Mouse (Mus musculus): Measurements from ENCODE around the gene Evi5. TPM values are rescaled to one million over a fixed set of nuclear protein-coding genes. Genes with fewer than 3 reads are reported as not detected.

The Evi5 gene
- polyA plus RNA-seq, 1 experiment = 32.7 TPM

DNA sequence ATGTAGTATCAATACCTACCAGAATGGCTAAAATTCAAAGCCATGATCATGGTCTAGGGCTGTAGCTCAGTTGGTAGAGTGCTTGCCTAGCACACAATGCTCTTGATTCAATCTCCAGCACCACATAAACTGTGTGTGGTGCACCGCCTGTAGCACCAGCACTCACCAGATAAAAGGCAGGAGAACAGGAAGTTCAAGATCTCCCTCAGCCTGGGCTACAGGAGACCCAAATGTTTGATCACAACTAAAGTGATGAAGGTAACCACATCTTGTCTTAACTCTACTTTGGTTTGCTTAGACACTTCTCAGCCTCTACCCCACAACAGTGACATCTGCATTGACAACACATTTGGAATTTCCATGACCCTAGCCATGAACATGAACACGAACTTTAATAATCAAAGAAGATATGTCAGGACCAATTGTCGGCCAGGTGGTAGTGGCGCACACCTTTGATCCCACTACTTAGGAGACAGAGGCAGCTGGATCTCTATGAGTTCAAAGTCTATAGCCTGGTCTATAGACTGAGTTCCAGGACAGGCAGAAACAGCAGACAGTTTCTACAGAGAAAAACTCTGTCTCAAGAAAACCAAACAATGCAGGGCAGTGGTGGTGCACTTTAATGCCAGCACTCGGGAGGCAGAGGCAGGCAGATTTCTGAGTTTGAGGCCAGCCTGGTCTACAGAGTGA is 34.2 kb downstream of the Evi5 start:
- DNase-seq (ENCODE audit: low read depth) = no peak
- TF ChIP-seq CTCF (IDR thresholded peaks at IDR 0.05; ENCODE audit: borderline replicate concordance, extremely low read depth, insufficient read depth, insufficient read length) (no peak), POLR2A (IDR thresholded peaks at IDR 0.05; ENCODE audit: borderline replicate concordance, extremely low read depth, insufficient read depth, insufficient read length, poor library complexity, severe bottlenecking) (no peak)

DNA sequence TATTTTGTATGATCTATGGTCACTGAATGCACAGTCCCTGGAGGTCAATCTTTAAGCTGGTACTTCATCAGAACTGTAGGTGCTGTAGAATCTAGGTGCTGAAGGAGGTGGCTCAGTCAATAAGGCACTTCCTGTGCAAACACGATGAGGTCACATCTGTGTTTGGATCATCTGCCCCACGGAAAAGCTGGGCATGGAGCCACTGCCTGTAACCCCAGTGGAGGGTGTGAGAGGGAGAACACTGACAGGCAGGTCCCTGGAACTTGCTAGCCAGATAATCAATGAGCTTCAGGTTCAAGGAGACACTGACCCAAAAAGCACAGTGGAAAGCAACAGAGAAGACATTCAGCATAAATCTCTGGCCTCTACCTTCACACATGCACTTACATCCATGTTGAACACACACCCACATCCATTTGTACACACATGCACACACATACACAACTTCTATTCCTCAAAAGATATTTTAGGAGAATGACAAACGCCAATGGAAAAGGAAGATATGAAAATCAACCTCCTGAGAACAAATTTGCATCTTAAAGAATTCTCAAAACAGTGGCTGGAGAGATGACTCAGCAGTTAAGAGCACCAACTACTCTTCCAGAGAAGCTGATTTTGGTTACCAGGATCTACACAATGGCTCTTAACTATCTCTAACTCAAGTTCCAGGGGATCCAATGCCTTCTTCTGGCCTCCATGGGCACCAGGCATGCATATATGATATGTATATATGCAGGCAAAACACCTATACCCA is 35.8 kb downstream of the Evi5 start:
- DNase-seq (ENCODE audit: low read depth) = no peak

DNA sequence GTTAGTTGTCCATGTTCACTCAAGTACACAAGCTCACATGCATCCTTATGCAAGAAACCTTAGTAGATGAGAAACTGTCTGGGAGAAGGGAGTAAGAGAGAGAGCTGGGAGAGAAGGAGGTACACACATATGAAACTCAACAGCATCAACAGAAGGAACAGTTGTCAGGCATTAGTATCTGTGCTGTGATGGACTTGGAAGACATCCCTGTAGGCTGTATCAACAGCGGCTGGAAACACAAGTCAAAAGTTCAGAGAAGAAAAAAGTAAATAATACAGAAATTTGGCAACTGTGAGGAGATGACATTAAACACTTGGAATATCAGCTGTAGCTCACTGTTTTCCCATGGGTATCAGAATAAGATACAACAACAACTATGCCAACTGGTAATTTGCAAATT is 40.6 kb downstream of the Evi5 start:
- no peak for TF ChIP-seq CTCF (IDR thresholded peaks at IDR 0.05; ENCODE audit: borderline replicate concordance, extremely low read depth, insufficient read depth, insufficient read length)

More for the DNA sequence above, 35.8 kb downstream of the Evi5 start:
- no peak for TF ChIP-seq POLR2A (IDR thresholded peaks at IDR 0.05; ENCODE audit: borderline replicate concordance, extremely low read depth, insufficient read depth, insufficient read length, poor library complexity, severe bottlenecking)
- TF ChIP-seq CTCF (IDR thresholded peaks at IDR 0.05; ENCODE audit: borderline replicate concordance, extremely low read depth, insufficient read depth, insufficient read length) = no peak

DNA sequence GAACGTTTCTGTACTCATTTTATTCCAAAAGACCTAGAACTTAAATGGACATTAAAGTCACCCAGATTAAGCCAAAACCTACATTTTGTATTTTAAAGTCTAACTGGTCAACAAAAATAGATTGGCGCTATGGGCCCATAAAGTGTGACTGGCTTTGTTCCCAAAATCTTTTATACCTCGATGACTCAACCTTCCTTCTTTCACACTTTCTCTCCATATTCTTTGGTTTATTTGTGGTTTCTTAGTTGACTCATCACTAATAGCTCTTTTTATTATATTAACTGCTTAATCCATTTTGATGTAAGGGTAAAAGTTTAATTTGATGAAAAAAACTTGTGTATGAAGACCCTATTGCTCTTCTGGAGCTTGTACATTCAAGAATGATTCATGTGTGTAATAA is 43.6 kb downstream of the Evi5 start:
- DNase-seq (ENCODE audit: low read depth) = no peak
- TF ChIP-seq POLR2A (IDR thresholded peaks at IDR 0.05; ENCODE audit: borderline replicate concordance, extremely low read depth, insufficient read depth, insufficient read length, poor library complexity, severe bottlenecking) (no peak), CTCF (IDR thresholded peaks at IDR 0.05; ENCODE audit: borderline replicate concordance, extremely low read depth, insufficient read depth, insufficient read length) (no peak)

More for the DNA sequence above, 40.6 kb downstream of the Evi5 start:
- no peak for DNase-seq (ENCODE audit: low read depth)

DNA sequence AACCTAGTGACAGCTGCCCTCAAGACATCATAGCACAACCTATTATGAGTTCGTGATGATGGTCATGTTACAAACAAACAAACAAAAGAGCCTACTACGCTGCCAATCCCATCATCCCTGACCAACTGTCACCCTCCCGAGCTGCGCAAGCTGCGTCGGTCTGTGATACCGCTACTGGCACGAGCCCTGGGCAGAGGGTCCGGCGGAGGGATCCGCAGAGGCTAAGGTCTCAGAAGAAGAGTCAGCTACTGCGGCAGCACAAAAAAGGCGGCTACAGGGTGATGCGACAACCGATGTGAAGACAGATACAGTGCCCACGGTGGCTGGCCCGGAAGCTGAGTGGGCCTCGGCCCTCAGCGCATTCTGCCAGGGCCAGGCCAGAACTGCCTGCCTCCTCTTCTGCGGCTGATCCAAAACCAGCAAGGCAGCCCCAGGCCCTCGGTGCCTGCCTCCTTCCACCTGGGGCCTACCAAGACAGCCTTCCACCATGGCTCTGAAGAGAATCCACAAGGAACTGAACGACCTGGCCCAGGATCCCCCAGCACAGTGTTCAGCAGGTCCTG is 44.8 kb downstream of the Evi5 start, which contains the start of gene Ube2d2b:
Gene Ube2d2b, plus strand, starts transcription at position 102 of the 563 bp plus-strand sequence.
- DNase-seq (ENCODE audit: low read depth) = no peak

DNA sequence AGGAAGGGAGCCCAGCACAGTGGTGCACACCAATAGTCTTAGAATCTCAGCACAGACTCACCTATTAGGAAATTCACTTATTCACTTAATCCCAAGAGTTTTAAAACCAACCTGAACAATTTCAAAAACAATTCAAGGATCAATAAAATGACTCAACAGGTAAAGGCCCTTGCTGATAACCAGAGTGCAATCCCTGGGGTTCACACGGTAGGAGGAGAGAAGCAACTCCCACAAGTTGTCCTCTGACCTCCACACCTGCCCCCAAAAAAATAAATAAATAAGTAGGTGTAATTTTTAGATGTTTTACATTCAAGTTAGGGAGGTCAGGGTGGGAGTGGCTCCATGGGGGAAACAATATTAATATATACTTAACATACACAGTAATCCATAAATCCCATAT is 52.4 kb downstream of the Evi5 start:
- TF ChIP-seq CTCF (IDR thresholded peaks at IDR 0.05; ENCODE audit: borderline replicate concordance, extremely low read depth, insufficient read depth, insufficient read length) = no peak
- no peak for TF ChIP-seq POLR2A (IDR thresholded peaks at IDR 0.05; ENCODE audit: borderline replicate concordance, extremely low read depth, insufficient read depth, insufficient read length, poor library complexity, severe bottlenecking)

More for the DNA sequence above, 44.8 kb downstream of the Evi5 start, which contains the start of gene Ube2d2b:
- TF ChIP-seq CTCF (IDR thresholded peaks at IDR 0.05; ENCODE audit: borderline replicate concordance, extremely low read depth, insufficient read depth, insufficient read length) = no peak
- TF ChIP-seq POLR2A (IDR thresholded peaks at IDR 0.05; ENCODE audit: borderline replicate concordance, extremely low read depth, insufficient read depth, insufficient read length, poor library complexity, severe bottlenecking) = no peak

DNA sequence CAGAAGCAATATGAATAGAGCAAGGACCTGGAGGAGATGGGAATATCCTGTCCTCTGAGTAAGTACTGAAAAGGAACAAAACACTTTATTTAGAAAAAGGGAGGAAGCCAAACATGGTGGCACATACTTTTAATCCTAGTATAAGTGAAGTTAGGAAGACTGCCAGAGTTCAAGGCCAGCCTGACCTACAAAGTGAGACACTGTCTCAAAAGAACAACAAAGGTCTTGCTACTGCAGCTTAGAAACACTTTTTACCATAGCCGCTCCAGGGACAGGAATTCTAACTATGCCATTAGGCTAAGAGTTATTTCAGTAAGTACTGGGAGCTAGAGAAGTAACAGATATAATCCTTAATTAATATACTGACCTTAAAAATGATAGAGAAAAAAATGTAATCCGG is 60.3 kb downstream of the Evi5 start:
- DNase-seq (ENCODE audit: low read depth) = no peak
- TF ChIP-seq CTCF (IDR thresholded peaks at IDR 0.05; ENCODE audit: borderline replicate concordance, extremely low read depth, insufficient read depth, insufficient read length) = no peak
- TF ChIP-seq POLR2A (IDR thresholded peaks at IDR 0.05; ENCODE audit: borderline replicate concordance, extremely low read depth, insufficient read depth, insufficient read length, poor library complexity, severe bottlenecking) = no peak

More for the DNA sequence above, 52.4 kb downstream of the Evi5 start:
- no peak for DNase-seq (ENCODE audit: low read depth)

DNA sequence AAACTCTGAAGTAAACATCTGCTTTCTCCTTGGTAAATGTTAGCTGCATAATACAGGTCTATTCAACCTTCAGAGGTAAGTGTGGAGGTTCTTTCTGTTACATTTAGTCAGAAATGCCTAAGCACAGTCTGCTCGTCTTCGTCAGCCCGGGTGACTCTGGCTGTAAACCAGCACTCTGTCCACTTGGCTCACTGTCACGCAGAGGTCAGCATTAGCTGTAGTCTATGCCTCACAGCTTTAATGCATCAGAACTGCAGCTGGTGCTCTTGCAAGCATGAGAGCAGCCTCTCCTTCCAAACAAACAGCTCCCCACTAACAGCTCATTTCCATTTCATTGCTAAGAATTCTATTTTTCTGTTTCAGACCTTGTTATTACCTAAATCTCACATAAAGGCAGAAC is 67.4 kb downstream of the Evi5 start:
- DNase-seq (ENCODE audit: low read depth) = no peak
- no peak for TF ChIP-seq POLR2A (IDR thresholded peaks at IDR 0.05; ENCODE audit: borderline replicate concordance, extremely low read depth, insufficient read depth, insufficient read length, poor library complexity, severe bottlenecking)
- TF ChIP-seq CTCF (IDR thresholded peaks at IDR 0.05; ENCODE audit: borderline replicate concordance, extremely low read depth, insufficient read depth, insufficient read length) = no peak

DNA sequence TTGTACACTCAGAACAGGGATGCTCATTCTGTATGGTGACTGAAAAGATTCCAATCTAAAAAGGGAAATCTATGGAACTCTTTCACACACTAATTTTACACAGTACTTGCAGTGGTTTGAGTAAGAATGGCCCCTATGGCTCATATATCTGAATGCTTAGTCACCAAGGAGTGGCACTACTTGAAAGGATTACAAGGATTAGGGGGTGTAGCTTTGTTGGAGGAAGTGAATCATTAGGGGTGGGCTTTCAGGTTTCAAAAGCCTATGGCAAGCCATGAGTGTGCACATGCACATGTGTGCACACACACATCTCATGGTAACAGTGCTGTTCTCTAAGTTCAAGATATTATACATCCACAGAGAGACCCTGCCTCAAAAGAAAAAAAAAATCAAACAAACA is 72.3 kb downstream of the Evi5 start:
- no peak for TF ChIP-seq CTCF (IDR thresholded peaks at IDR 0.05; ENCODE audit: borderline replicate concordance, extremely low read depth, insufficient read depth, insufficient read length)
- TF ChIP-seq POLR2A (IDR thresholded peaks at IDR 0.05; ENCODE audit: borderline replicate concordance, extremely low read depth, insufficient read depth, insufficient read length, poor library complexity, severe bottlenecking) = no peak
- no peak for DNase-seq (ENCODE audit: low read depth)

DNA sequence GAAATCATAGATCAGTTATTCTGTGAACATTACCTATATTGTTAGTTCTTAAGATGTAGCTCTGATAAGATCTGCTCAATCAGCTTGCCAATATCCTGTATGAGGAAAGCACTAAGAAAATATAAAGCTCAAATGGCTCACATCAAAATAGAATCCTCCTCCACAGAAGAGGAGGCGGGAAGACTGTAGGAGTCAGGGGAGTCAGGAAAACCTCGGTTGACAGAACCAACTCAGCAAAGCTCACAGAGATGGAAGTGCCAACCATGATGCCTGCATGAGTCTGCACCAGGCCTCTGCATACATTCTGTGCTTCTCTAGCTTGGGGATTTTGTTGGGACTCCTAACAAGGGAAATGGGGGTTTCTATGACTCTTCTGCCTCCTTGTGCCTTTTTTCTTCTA is 73.7 kb downstream of the Evi5 start:
- no peak for TF ChIP-seq CTCF (IDR thresholded peaks at IDR 0.05; ENCODE audit: borderline replicate concordance, extremely low read depth, insufficient read depth, insufficient read length)
- no peak for TF ChIP-seq POLR2A (IDR thresholded peaks at IDR 0.05; ENCODE audit: borderline replicate concordance, extremely low read depth, insufficient read depth, insufficient read length, poor library complexity, severe bottlenecking)
- DNase-seq (ENCODE audit: low read depth) = no peak

DNA sequence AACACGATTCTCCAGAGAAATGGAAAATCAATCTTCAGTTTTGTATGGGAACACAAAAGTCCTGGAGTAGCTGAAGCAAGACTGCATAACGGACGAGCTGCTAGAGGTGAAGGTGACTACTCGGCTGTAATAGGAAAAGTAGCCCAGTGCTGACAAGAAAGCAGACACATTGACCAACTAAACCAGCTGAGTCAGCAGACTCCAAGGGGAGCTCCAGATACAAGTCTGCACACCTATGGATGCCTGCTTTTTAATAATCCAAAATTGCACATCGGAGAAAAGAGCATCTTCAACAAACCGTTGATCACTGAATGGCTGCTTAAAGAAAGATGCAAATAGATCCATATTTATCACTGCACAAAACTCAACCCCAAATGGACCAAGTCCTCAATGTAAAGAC is 76.6 kb downstream of the Evi5 start:
- no peak for TF ChIP-seq POLR2A (IDR thresholded peaks at IDR 0.05; ENCODE audit: borderline replicate concordance, extremely low read depth, insufficient read depth, insufficient read length, poor library complexity, severe bottlenecking)
- no peak for TF ChIP-seq CTCF (IDR thresholded peaks at IDR 0.05; ENCODE audit: borderline replicate concordance, extremely low read depth, insufficient read depth, insufficient read length)
- no peak for DNase-seq (ENCODE audit: low read depth)
